Mouse (Mus musculus) splenic B cell, adult 2 months (primary cell): Measurements from ENCODE around the gene Cgnl1.

Experiments used
- DNase-seq: peaks from one replicate; pipeline ENCODE4 v3.0.0-alpha.2; 2011; ENCODE audit warnings: low read depth, low spot score
- H3K27me3 ChIP-seq: 2 replicates; pipeline ENCODE4 v1.6.1; 2012; ENCODE audit warnings: mild to moderate bottlenecking, low read length, moderate library complexity, mixed read lengths; ENCODE audit not compliant: control insufficient read depth, poor library complexity, insufficient read depth, severe bottlenecking
- H3K36me3 ChIP-seq: 2 replicates; pipeline ENCODE4 v1.6.1; 2012; ENCODE audit warnings: mild to moderate bottlenecking, low read length, moderate library complexity, mixed read lengths; ENCODE audit not compliant: control insufficient read depth, poor library complexity, insufficient read depth, severe bottlenecking

Cgnl1 gene

GRCm38 (mm10) chr9:71798176-71798575, 26.8 kb upstream of the Cgnl1 start:
- H3K27me3 ChIP-seq: no peaks in the 10 kb centered on the region
- no peak for DNase-seq
- no peaks in the 10 kb centered on the region for H3K36me3 ChIP-seq

- Histone ChIP-seq H3K36me3 (no peaks in the 10 kb centered on the region), H3K27me3 (no peaks in the 10 kb centered on the region)
- DNase-seq: no peak
These were observed 6.0 kb upstream of the Cgnl1 start for GRCm38 (mm10) chr9:71777404-71777803.

- Histone ChIP-seq H3K36me3 (no peaks in the 10 kb centered on the region), H3K27me3 (no peaks in the 10 kb centered on the region)
- no peak for DNase-seq
These were observed 4.9 kb upstream of the Cgnl1 start for GRCm38 (mm10) chr9:71776337-71776736.

GRCm38 (mm10) chr9:71773563-71773962, 2.2 kb upstream of the Cgnl1 start:
- peak; percentile 45 for DNase-seq
- Histone ChIP-seq H3K27me3 (no peaks in the 10 kb centered on the region; the same call in 1 of the 2 replicates), H3K36me3 (no peaks in the 10 kb centered on the region)

GRCm38 (mm10) chr9:71772338-71772737, 936 bp upstream of the Cgnl1 start:
- peak; percentile 77 for DNase-seq
- Histone ChIP-seq H3K27me3 (no peaks in the 10 kb centered on the region; the same call in 1 of the 2 replicates), H3K36me3 (no peaks in the 10 kb centered on the region)

GRCm38 (mm10) chr9:71770484-71770883, 918 bp downstream of the Cgnl1 start:
- no peak for DNase-seq
- no peaks in the 10 kb centered on the region; the same call in 1 of the 2 replicates for H3K27me3 ChIP-seq
- H3K36me3 ChIP-seq: no peaks in the 10 kb centered on the region

- no peaks in the 10 kb centered on the region for H3K36me3 ChIP-seq
- DNase-seq: no peak
- no peaks in the 10 kb centered on the region; the same call in 1 of the 2 replicates for H3K27me3 ChIP-seq
These were observed 1.7 kb downstream of the Cgnl1 start for GRCm38 (mm10) chr9:71769701-71770100.

GRCm38 (mm10) chr9:71768119-71768518, 3.3 kb downstream of the Cgnl1 start:
- DNase-seq: no peak
- no peaks in the 10 kb centered on the region for H3K36me3 ChIP-seq

GRCm38 (mm10) chr9:71766902-71767301, 4.5 kb downstream of the Cgnl1 start:
- no peak for DNase-seq
- H3K36me3 ChIP-seq: no peaks in the 10 kb centered on the region
- H3K27me3 ChIP-seq: no peaks in the 10 kb centered on the region; the same call in 1 of the 2 replicates

More at GRCm38 (mm10) chr9:71768119-71768518, 3.3 kb downstream of the Cgnl1 start:
- no peaks in the 10 kb centered on the region; the same call in 1 of the 2 replicates for H3K27me3 ChIP-seq

GRCm38 (mm10) chr9:71766306-71766705, 5.1 kb downstream of the Cgnl1 start:
- no peak for DNase-seq
- no peaks in the 10 kb centered on the region; the same call in 1 of the 2 replicates for H3K27me3 ChIP-seq
- no peaks in the 10 kb centered on the region for H3K36me3 ChIP-seq

- peak; percentile 42 for DNase-seq
- Histone ChIP-seq H3K27me3 (no peaks in the 10 kb centered on the region), H3K36me3 (no peaks in the 10 kb centered on the region)
These were observed 6.9 kb downstream of the Cgnl1 start for GRCm38 (mm10) chr9:71764551-71764950.

- H3K27me3 ChIP-seq: no peaks in the 10 kb centered on the region
- no peak for DNase-seq
- no peaks in the 10 kb centered on the region for H3K36me3 ChIP-seq
These were observed 8.1 kb downstream of the Cgnl1 start for GRCm38 (mm10) chr9:71763273-71763672.

- no peaks in the 10 kb centered on the region for H3K36me3 ChIP-seq
- no peak for DNase-seq
- no peaks in the 10 kb centered on the region for H3K27me3 ChIP-seq
These were observed 9.7 kb downstream of the Cgnl1 start for GRCm38 (mm10) chr9:71761663-71762062.

GRCm38 (mm10) chr9:71760518-71761141, 10.8 kb downstream of the Cgnl1 start:
- H3K36me3 ChIP-seq: no peaks in the 10 kb centered on the region
- no peak for DNase-seq
- no peaks in the 10 kb centered on the region for H3K27me3 ChIP-seq

GRCm38 (mm10) chr9:71759893-71760292, 11.5 kb downstream of the Cgnl1 start:
- no peak for DNase-seq
- Histone ChIP-seq H3K27me3 (no peaks in the 10 kb centered on the region), H3K36me3 (no peaks in the 10 kb centered on the region)

- Histone ChIP-seq H3K36me3 (no peaks in the 10 kb centered on the region), H3K27me3 (no peaks in the 10 kb centered on the region)
- DNase-seq: no peak
These were observed 14.0 kb downstream of the Cgnl1 start for GRCm38 (mm10) chr9:71757386-71757785.
